Mouse (Mus musculus) heart, embryonic 13.5 days (tissue): ENCODE measurements around the gene Hunk. TPM values are rescaled to one million over a fixed set of nuclear protein-coding genes. Genes with fewer than 3 reads are reported as not detected.
A peak's percentile ranks its signal among the peaks of the same experiment; 100 is the strongest.

Experiments used
- ATAC-seq: fragments of 200-750 bp; cut with Nextera tagmentation; 2 replicates; pipeline ENCODE4 v1.8.0; 2017; ENCODE audit warnings: moderate TSS enrichment; ENCODE audit not compliant: insufficient number of reproducible peaks, low FRiP score, low TSS enrichment; ENCODE audit errors: extremely low read depth
- H3K27ac ChIP-seq: fragments of 300-500 bp; sonication (generic); replicated peaks from 2 replicates; pipeline ENCODE4 v1.5.1; 2015; ENCODE audit warnings: moderate library complexity, mild to moderate bottlenecking, inconsistent platforms
- H3K27me3 ChIP-seq: fragments of 300-500 bp; sonication (generic); replicated peaks from 2 replicates; pipeline ENCODE4 v1.6.1; 2015; ENCODE audit warnings: mild to moderate bottlenecking, inconsistent platforms
- H3K36me3 ChIP-seq: fragments of 300-500 bp; sonication (generic); 2 replicates; pipeline ENCODE4 v1.6.1; 2015; ENCODE audit warnings: mild to moderate bottlenecking, inconsistent platforms
- H3K4me1 ChIP-seq: fragments of 300-500 bp; sonication (generic); 2 replicates; pipeline ENCODE4 v1.6.1; 2015; ENCODE audit warnings: inconsistent platforms
- H3K4me2 ChIP-seq: fragments of 300-500 bp; sonication (generic); 2 replicates; pipeline ENCODE4 v1.6.1; 2015; ENCODE audit warnings: inconsistent platforms, mild to moderate bottlenecking, moderate library complexity
- H3K4me3 ChIP-seq: fragments of 300-500 bp; sonication (generic); 2 replicates; pipeline ENCODE4 v1.5.1; 2015; ENCODE audit warnings: moderate library complexity, mild to moderate bottlenecking, inconsistent platforms
- H3K9ac ChIP-seq: fragments of 300-500 bp; sonication (generic); 2 replicates; pipeline ENCODE4 v1.6.1; 2015; ENCODE audit warnings: inconsistent platforms, mild to moderate bottlenecking, moderate library complexity
- H3K9me3 ChIP-seq: fragments of 300-500 bp; sonication (generic); 2 replicates; pipeline ENCODE4 v1.6.1; 2016; ENCODE audit warnings: inconsistent platforms
- WGBS: fragments of 180-500 bp; shearing (Covaris S2); methylation state at CpG from one replicate; pipeline ENCODE4 v1.1.7; 2015; ENCODE audit warnings: mixed read lengths; 5-methylcytosine and 5-hydroxymethylcytosine counted together
- polyA plus RNA-seq: library from polyadenylated mRNA; unstranded; fragments of >200 nt; fragmentation: Nextera tagmentation; extraction: Ambion mirVana; gene quantifications from 2 replicates; pipeline ENCODE4 v1.2.1, GENCODE M21; 2015

Gene Hunk
- polyA plus RNA-seq, 1 experiment from 2014 or later = 10.6 TPM

DNA sequence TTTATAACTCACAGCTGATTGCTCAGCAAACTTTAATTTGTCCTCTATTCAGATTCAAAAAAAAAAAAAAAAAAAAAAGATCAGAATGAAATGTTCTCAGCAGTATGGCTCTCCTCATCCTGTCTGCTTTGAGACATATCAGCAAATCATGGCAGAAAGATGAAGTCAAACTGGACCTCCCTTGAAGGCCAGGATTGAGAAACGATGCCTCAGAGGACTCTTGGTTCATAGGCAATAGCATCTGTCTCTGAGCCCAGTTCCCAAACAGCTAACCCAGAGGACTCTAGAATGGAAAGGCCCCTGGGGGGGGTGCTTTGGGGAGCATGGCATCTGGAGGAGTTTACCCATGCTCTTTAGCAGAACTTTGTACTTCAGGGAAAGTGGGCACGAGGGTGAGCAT, 119.9 kb downstream of the Hunk start:
- WGBS = 83% methylated on average over 2 of the region's 2 CpGs
- no peak for ATAC-seq
- no peak overlapping the region for H3K9ac ChIP-seq

DNA sequence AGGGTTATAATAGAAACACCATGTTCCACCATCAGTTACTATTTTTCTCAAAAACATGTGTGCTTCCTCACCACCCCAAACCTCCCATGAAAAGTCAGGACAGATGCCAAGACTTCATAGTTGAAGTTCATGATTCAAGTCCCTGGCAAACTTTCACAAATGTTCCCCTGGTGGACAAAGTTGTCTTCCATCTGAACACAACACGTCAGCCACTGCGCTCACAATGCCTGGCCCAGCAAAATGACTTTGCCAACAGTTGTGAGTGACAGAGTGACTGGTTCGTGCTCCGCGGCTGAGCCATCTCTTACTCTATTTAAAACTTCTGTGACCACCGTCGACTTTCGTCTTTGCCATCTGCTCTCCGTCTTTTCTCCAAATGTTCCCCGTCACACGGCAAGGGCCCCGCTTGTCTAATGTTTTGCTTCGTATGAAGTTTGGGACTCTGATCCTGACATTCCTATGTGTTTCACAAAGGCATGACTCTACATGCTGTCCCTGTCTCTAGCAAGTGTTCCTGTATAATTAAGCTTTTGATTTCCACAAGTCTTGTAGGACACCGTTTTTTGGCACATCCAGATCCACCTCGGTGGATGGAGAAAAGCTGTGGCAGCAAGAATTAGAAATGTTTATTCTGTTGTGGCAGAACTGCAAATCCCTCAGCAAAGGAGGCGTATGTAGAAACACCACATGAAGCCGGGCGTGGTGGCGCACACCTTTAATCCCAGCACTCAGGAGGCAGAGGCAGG, 125.9 kb downstream of the Hunk start:
- Histone ChIP-seq H3K9ac (no peak overlapping the region), H3K36me3 (no peaks in the 10 kb centered on the region), H3K9me3 (no peaks in the 10 kb centered on the region), H3K4me3 (no peak overlapping the region), H3K27me3 (no peaks in the 10 kb centered on the region; the same call in 1 of the 2 replicates), H3K4me2 (no peak overlapping the region), H3K27ac (0 out of 2 replicates have a peak overlapping the region, but pooled peaks have one; percentile 12), H3K4me1 (no peaks in the 10 kb centered on the region; the same call in 1 of the 2 replicates)
- 80% methylated on average over 19 of the region's 19 CpGs for WGBS
- ATAC-seq = no peak

More for the DNA sequence above, 119.9 kb downstream of the Hunk start:
- H3K4me3 ChIP-seq = no peak overlapping the region
- no peaks in the 10 kb centered on the region for H3K9me3 ChIP-seq
- no peaks in the 10 kb centered on the region for H3K4me1 ChIP-seq
- H3K4me2 ChIP-seq = no peak overlapping the region
- H3K36me3 ChIP-seq = peaks cover 14% of the 10 kb centered on the region
- no peaks in the 10 kb centered on the region for H3K27me3 ChIP-seq
- no peak overlapping the region for H3K27ac ChIP-seq

DNA sequence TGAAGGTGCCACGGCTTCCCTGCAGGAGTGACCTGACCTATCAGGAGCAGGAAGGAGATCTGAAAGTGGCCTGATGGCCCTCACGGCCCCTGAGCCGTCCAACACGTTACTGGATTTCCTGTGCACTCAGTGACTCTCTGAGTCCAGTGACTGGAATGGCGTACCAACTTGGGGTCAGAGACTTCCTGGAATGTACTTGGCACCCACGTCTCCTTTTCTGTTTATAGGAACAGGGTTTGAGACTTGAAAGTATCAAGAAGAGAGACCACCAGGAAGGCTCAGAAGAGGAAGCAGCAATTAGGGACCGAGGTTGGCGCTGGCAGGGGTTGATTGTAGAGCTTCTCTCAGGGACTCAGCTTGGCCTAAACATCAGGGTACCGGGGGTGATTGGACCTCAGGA, 131.2 kb downstream of the Hunk start:
- no peak overlapping the region for H3K9ac ChIP-seq

DNA sequence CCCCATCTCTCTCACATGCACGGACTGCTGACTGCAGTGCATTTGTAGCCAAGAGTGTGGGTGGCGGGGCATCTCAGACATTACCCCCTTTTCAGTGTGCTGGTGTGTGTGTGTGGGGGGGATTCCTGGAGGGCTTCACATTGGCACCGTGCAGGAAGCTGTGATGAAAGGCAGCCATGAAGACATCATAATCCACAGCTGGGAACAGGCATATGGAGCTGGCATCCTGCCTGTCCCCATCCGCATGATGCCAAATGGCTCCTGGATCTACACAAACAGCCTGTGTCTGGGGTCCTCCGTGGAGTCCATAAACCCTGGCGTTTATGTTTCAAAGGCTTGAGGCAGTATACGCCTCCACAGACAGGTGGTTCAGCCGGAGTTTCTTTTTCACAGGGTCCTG, 132.4 kb downstream of the Hunk start:
- ATAC-seq = no peak

More for the DNA sequence above, 131.2 kb downstream of the Hunk start:
- peaks cover 29% of the 10 kb centered on the region for H3K4me1 ChIP-seq
- no peak for ATAC-seq
- H3K36me3 ChIP-seq = no peaks in the 10 kb centered on the region
- no peak overlapping the region for H3K4me2 ChIP-seq
- H3K27me3 ChIP-seq = no peaks in the 10 kb centered on the region; the same call in 1 of the 2 replicates
- no peaks in the 10 kb centered on the region for H3K9me3 ChIP-seq
- no peak overlapping the region for H3K4me3 ChIP-seq
- no peak overlapping the region for H3K27ac ChIP-seq
- WGBS = 43% methylated on average over 9 of the region's 9 CpGs

DNA sequence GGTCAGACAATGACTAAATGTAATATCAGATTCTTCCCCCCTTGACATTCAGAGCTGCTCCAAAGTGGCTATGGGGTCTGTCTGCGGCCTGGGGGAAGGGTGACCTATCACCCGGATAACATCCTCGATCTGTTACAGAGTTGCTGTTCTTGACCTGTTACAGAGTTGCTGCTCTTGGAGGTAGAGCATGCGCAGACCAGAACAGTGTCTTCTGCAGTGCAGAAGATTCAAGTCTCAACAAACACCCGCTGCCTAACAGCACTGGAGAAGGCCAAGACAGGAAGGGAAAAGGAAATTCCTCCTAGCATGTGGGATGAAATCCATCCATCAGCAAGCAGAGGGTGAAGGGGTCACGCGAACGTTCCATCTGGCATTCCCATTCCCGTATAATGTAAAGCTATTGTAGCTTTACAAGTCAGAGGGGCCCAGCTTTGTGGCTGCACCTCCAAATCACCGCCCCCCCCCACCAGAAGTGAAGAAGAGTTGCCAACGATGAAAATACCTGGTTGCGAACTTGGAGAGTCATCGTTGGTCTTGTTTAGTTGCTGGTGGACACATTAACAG, 133.0 kb downstream of the Hunk start:
- no peak overlapping the region for H3K4me3 ChIP-seq
- 68% methylated on average over 13 of the region's 13 CpGs for WGBS
- H3K27ac ChIP-seq = no peak overlapping the region
- H3K4me1 ChIP-seq = peaks cover 38% of the 10 kb centered on the region
- no peaks in the 10 kb centered on the region for H3K36me3 ChIP-seq
- no peak for ATAC-seq
- no peak overlapping the region for H3K4me2 ChIP-seq
- H3K9me3 ChIP-seq = no peaks in the 10 kb centered on the region
- H3K27me3 ChIP-seq = no peaks in the 10 kb centered on the region
- H3K9ac ChIP-seq = no peak overlapping the region

More for the DNA sequence above, 132.4 kb downstream of the Hunk start:
- H3K27ac ChIP-seq = no peak overlapping the region
- H3K4me3 ChIP-seq = no peak overlapping the region
- no peaks in the 10 kb centered on the region; the same call in 1 of the 2 replicates for H3K27me3 ChIP-seq
- no peaks in the 10 kb centered on the region for H3K9me3 ChIP-seq
- no peaks in the 10 kb centered on the region for H3K36me3 ChIP-seq
- H3K4me2 ChIP-seq = no peak overlapping the region
- 72% methylated on average over 8 of the region's 8 CpGs for WGBS
- peaks cover 34% of the 10 kb centered on the region for H3K4me1 ChIP-seq
- no peak overlapping the region for H3K9ac ChIP-seq

DNA sequence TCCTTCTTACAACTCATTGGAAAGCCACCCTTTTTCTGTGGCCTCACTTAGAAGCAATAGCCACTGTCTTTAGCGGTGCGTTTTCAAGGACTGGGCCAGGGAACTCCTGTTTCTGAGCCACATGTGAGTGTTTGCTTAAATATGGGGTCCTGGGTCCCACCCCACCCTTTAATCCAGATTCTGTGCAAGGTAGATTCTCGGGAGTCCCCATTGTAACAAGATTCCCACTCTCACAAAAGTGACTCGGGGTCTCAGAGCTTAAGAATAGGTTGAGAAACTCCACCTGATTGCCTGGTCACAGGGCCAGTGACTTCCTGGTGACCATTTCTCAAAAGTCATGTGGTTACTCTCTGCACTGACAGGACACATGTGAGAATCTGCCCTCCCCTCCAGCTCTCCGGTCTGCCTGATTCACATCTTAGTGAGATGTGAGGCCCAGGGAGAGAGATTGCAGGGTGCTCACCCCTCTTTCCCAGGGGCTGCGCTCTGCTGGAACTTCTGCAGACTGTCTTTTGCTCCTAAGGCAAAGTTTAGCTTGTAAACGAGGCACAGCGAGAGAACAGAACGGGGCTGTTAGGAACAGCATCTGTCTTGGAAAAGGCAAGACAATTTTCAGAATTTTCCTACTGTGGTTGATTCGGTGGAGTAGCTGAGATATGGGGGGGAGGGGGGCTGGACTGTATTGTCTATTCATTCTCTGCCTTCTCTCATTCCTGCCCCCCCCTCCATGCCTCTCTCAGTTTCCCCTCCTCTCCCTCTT, 135.6 kb downstream of the Hunk start:
- Histone ChIP-seq H3K4me3 (no peak overlapping the region), H3K27ac (no peak overlapping the region), H3K4me2 (no peak overlapping the region), H3K36me3 (no peaks in the 10 kb centered on the region), H3K9me3 (no peaks in the 10 kb centered on the region), H3K27me3 (no peaks in the 10 kb centered on the region; the same call in 1 of the 2 replicates), H3K4me1 (peaks cover 38% of the 10 kb centered on the region), H3K9ac (peak overlapping the region; percentile 25; the same call in 1 of the 2 replicates)
- no peak for ATAC-seq
- WGBS = 26% methylated on average over 10 of the region's 10 CpGs

DNA sequence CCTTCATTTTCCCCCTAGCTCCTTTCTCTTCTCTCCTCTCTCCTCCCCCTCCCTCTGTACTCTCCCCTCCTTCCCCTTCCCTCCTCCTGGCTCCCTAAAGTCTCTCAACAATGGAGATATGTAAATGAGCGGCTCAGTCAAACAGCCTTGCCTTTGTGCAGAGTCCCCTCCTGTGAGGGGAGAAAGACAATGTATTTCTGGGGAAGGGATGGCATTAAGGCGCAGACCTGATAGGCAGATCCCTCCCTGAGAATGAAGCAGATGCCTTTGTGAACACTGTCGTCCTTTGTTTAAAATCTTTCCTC, 136.1 kb downstream of the Hunk start:
- Histone ChIP-seq H3K4me2 (no peak overlapping the region), H3K27ac (no peak overlapping the region), H3K27me3 (no peaks in the 10 kb centered on the region; the same call in 1 of the 2 replicates), H3K36me3 (no peaks in the 10 kb centered on the region), H3K4me1 (peaks cover 37% of the 10 kb centered on the region), H3K9ac (no peak overlapping the region), H3K9me3 (no peaks in the 10 kb centered on the region), H3K4me3 (no peak overlapping the region)
- no peak for ATAC-seq
- 24% methylated on average over 3 of the region's 3 CpGs for WGBS

DNA sequence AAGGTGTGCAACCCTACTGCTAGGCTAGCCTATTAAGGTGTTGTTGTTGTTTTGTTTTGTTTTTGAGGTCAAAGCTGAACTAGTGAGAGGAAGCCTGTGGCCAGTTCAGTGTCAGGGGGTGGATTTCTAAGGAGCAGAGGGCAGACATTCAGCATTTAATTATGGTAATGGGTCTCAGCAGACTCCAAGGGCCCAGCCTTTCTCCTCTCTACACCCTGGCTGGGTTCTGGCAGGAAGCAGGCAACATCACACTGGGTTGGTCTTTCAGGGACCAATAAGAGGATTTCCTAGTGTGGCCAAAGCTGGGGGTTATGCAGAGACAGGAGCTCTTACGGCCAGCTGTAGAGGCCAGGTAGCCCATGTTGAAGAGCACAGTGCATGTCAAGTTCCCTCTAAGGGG, 136.8 kb downstream of the Hunk start:
- H3K9me3 ChIP-seq = no peaks in the 10 kb centered on the region
- no peaks in the 10 kb centered on the region for H3K36me3 ChIP-seq
- 59% methylated on average over 1 of the region's 1 CpGs for WGBS
- H3K4me3 ChIP-seq = no peak overlapping the region
- no peak overlapping the region for H3K9ac ChIP-seq
- ATAC-seq = no peak
- H3K4me2 ChIP-seq = no peak overlapping the region
- H3K4me1 ChIP-seq = peaks cover 32% of the 10 kb centered on the region
- H3K27me3 ChIP-seq = no peaks in the 10 kb centered on the region; the same call in 1 of the 2 replicates
- H3K27ac ChIP-seq = no peak overlapping the region

DNA sequence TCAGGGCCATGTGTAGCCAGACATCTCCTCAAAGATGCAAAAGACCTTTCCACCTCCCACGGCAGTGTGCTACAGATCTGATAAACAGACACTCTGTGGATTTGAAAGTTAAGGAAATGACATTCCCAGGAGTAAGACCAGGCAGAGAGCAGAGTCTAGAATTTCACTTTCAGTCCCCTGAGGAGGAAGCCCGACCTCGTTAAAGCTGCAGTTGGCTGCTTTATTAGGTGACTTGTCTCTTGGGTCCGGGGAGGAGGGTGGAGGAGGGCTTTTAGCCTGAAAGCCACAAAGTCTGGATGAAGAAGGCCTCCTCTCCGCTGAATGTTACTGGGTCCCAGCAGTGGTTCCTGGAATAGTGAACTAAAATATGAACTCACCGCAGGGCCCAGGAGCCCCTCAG, 137.6 kb downstream of the Hunk start:
- Histone ChIP-seq H3K9me3 (no peaks in the 10 kb centered on the region), H3K4me1 (peaks cover 29% of the 10 kb centered on the region), H3K27ac (no peak overlapping the region; the same call in 1 of the 2 replicates), H3K9ac (no peak overlapping the region), H3K36me3 (no peaks in the 10 kb centered on the region), H3K4me3 (no peak overlapping the region), H3K27me3 (no peaks in the 10 kb centered on the region; the same call in 1 of the 2 replicates), H3K4me2 (no peak overlapping the region)
- ATAC-seq = no peak
- 25% methylated on average over 6 of the region's 6 CpGs for WGBS

DNA sequence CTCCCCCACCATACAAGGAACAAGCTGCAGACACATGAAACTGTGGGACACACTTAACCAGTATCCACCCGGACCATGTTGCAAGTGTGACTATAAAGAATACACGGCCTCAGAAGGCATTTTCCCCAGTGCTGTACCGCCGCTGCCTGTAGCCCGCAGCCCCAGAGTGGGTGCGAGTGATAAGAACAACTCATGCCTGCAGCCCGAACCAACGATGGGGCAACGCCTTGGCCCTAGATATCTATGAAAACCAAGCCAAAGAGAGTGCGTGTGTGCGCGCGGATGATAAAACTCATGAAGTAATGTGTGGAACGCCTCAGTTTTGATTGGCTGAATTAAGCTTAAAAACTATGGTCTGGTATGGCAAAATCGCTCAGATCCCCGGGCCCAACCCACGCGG, 138.1 kb downstream of the Hunk start:
- Histone ChIP-seq H3K9me3 (no peaks in the 10 kb centered on the region), H3K36me3 (no peaks in the 10 kb centered on the region), H3K4me1 (peaks cover 23% of the 10 kb centered on the region), H3K4me2 (no peak overlapping the region), H3K9ac (no peak overlapping the region), H3K27ac (no peak overlapping the region), H3K27me3 (no peaks in the 10 kb centered on the region; the same call in 1 of the 2 replicates), H3K4me3 (no peak overlapping the region)
- 67% methylated on average over 18 of the region's 18 CpGs for WGBS
- ATAC-seq = no peak

DNA sequence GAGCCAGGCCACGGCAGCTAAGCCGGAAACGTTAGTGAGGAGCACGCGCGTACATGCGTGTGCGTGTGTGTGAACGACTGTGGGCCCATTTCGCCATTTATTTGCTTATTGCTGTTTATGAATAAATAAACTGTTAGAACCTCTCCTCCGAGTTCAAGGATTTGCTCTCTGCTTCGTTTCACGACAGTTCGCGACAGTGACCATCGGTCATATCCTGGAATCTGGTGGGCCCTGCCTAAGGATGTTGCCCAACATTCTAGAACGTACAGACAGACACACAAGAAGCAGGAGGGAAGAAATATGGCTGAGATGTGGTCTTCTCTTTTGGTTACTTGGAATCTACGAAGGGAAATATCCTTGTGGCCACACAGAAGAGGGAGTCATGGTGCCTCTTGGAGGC, 138.6 kb downstream of the Hunk start:
- Histone ChIP-seq H3K36me3 (no peaks in the 10 kb centered on the region), H3K4me2 (no peak overlapping the region), H3K4me3 (no peak overlapping the region), H3K9me3 (no peaks in the 10 kb centered on the region), H3K27ac (no peak overlapping the region), H3K27me3 (no peaks in the 10 kb centered on the region; the same call in 1 of the 2 replicates), H3K9ac (no peak overlapping the region), H3K4me1 (peaks cover 20% of the 10 kb centered on the region)
- ATAC-seq = no peak
- 93% methylated on average over 18 of the region's 18 CpGs for WGBS
